Mouse (Mus musculus): Measurements from ENCODE around the gene Pdx1.

Gene Pdx1

DNA sequence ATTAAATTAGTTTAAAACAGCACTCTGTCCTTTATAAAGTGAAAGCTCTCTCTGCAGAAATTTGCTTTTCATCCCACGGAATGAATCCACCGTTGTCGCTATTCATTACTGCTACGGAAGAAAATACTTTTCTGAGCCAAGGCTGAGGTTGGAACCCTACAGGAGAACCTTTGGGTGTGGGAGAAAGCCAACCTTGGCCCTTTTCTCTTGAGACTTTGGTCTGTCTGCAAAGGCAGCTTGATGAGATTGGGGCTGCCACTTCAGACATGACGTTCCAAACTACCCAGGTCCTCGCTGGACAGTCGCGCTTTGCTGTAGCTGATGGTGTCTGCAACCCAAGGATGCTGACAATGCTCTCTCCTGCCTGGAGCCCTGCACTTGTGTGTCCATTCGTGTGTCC is 38.7 kb downstream of the Pdx1 start:
- no peak for DNase-seq (ENCODE audit: low read depth, low spot score)

DNA sequence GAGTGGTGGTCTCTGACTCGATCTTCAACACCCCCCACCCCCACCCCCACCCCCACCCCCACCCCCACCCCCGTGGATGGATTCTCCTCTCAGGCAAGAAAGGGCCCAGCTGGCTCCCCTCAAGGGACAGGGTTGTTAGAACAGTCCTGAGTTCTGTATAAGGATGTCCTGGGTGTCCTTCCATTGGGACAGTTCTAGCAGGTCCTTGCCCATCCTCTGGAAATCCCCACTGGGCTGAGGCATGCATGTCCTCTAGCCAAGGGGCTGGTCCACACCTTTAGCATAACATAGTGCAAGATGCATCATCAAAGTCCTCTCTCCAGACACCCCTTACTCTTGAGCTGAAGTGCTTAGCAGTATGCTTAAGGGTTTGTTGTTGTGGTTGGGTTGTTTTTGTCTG is 40.0 kb downstream of the Pdx1 start:
- DNase-seq (ENCODE audit: low read depth, low spot score), result no peak

DNA sequence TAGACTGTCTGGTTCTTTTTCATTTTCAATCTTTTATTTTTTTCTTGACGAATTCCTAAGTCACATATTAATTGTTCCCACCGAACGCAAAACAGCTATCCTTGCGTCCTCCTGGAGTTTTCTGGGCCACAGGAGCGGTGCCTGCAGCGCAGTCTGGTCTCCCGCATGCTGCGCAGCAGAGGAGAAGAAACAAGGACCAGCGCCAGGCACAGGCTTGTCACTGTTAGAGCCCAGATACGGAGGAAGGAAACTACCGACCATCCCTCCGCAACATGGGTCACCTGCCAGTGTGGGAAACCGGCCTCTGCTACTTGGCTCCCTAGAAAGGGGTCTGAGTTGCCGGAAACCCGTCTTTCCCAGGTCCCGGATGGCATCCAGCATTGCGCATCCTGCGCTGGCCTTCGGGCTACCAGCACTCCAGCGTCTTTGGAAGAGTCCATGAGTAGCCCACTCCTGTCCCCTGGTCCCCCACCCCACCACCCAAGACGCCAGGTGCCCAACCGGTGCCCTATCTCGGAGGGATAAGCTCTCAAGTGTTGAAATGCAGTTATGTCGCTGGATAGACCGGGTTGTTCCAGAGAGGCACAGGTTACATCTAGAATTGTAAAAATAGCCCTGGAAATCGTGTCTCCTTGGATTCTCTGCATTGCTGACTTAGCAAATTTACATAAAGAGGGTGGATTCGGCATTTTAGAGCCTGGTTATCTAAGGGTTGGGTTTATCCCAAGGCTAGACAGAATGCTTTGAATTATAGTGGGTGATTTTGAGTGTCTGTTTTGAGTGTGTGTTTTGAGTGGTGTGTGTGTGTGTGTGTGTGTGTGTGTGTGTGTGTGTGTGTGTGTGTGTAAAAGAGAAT is 43.3 kb downstream of the Pdx1 start:
- DNase-seq (ENCODE audit: low read depth, low spot score), result no peak

DNA sequence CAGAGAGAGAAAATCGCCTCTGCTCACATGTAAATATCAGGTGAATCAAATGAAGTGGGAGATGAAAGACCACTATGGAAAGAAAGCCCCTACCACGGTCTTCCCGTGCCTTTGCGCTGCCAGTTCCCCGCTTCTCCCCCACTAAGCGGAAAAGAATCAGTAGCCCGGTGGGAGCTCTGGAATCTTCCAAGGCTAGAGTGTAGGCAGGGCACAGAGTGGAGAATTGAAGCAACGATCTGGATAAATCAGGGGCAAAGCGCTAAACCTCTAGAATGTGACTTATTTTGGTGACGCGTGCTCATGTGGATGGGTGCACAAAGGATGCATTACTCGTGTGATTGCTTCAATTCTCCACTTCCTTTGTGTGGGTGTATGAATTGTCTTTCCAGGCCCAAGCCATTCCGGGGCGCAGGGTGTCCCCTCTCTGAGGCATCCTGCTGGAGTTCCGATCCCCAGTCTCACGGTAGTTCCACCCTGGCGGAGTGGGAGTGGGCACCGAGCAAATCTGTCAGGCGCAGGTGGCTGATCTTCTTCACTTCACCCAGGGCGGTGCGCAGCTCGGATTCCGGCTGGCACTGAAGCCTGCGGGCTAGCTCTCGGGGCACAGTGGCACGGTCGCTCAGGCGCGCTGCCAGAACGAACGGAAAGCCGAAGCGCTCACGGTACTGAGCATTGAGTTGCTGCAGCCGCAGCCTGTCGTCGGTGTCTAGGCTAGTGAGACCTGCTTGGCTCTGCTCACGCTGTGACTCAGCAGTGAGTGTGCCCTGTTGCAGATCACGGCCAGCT is 45.1 kb downstream of the Pdx1 start:
- DNase-seq (ENCODE audit: low read depth, low spot score), result no peak

DNA sequence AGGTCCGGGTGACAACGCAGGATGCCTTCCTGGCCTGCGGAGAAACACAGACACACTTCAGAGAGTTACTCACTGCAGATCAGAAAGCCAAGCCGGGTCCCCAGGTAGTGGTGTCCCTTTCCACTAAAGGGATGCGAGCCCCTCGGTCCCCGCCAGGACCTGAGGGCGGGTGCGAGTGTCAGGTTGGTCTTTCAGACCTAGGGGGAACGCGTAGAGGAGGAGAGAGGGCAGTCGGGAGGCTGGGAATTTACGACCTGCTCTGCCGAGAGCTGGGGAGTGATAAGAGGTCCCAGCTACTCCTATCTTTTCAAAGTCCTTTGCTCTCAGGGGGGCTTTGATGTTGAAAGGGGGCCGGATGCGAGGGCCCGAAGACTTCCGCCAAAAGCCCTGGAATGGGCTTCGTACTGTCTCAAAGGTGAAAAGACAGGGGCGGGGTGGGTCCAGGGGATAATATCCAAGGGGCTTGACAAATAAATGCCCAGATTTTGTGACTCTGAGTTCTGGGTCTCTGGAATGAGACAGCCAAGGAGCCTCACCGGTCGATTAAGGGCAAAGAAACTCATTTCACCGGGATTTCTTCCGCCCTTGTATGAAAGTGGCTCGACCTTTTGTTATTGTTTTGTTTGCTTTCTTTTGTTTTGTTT is 45.8 kb downstream of the Pdx1 start:
- DNase-seq (ENCODE audit: low read depth, low spot score), result no peak

DNA sequence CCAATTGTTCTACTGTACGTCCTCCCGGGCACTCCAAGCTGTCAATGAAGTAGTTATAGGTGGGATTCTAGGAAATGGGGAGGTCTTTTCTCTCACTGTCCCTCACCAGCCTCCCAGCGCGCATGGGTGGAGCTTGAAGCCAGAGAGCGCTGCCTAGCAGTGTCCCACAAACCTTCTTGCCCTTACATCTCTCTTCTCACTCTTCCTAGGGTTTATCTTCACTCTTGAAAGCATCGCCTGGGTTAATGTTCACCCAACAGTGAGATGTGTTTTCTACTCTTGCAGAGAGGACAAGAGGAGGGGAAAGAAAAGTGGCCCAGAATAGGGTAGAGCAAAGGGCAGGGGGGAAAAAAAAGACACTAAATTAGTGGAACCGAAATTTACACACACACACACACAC is 47.6 kb downstream of the Pdx1 start:
- DNase-seq (ENCODE audit: low read depth, low spot score), result no peak

DNA sequence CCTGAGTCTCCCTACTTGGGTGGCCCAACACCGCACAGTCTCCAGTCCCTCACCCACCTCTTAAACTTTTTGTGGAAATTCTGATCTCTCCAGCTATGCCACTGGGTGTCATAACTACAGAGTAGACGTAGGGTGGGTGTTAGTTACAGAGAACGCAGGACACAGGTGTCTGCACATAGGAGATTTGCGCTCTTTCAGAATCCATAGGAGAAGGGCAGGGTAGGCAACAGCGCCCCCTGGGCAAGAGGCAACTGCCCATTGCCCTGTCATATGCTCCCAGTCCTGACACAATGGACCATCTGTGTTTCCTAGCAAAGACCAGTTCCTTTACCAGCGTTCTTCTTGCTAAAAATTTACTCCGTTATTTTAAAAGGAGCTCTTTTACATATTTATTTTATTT is 48.2 kb downstream of the Pdx1 start:
- peak; percentile 34 for DNase-seq (ENCODE audit: low read depth, low spot score)

DNA sequence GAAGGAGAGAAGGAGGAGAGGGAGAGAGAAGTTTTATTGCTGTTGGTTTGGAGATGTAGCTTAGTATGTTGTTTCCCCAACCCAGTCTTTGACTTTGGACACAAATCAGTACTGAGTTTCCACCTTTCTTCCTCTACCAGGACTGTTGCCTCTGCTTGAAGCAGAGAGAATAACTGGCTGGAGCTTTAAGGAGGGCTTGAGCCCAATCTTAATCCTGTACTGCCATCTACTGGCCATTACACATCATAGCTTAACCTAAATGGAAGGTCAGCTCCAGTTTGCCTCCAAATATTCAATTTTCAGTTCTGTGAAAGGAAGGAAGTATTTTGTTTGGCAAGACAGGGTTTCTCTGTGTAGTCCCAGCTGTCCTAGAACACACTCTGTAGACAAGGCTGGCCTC is 49.9 kb downstream of the Pdx1 start:
- DNase-seq (ENCODE audit: low read depth, low spot score), result peak; percentile 79

DNA sequence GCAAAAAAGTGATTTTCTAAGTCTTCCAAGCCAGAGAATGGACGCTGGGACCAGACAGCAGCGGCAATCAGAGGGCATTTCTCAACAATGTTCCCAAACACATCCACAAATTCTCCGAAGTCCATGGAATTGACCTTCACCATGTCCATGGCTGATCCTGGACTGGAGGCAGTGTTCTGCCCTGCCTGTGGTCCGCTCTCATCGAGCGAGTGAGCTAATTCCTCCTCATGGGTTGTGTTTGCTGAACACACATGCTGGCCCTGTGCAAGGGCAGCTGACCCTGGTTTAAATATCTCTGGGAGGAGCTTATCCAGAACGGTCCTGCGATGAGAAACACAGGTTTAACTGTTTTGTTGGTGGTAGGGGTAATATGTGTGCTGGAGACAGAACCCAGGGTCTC is 52.4 kb downstream of the Pdx1 start, which contains the start of gene Urad:
TSS of gene Urad (minus strand) at position 258 of the 400 bp plus-strand sequence.
- no peak for DNase-seq (ENCODE audit: low read depth, low spot score)

DNA sequence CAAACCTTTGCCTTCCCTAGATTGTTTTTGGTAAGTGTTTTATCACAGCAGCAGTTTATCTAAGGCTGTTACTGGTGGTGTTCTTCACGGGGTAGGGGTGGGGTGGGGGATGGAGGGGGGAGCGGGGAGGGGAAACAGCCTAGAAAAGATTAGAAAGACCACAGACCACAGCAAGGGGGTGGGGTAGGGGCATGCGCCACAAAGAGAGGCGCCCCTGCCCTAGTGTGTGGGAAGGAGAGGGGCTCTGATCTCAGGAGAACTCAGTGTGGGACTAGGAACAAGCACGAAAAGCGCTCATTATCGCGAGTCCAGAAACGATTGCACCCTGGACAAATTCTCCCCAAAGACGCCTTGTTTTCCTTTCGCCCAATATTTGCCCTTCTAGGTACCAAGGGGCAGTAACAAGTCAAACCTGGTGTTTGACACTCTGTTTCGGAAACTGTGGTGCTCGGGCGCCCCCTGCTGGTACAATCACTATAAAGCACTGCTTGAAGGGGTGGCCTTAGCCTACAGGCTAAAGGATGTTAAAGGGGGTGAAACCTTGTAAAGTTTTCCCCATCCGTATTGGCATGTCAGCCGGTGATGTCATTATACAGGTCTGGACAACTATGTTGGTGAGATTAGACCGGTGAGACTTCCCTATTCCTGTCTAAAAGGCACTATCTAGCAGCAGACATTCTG is 53.6 kb downstream of the Pdx1 start:
- peak; percentile 86 for DNase-seq (ENCODE audit: low read depth, low spot score)

All from CD4-positive, CD25-positive, alpha-beta regulatory T cell, adult 2 months (primary cell).